Mouse (Mus musculus) liver, adult 2 months (tissue): ENCODE data around the gene Ralgps2. TPM values are rescaled to one million over a fixed set of nuclear protein-coding genes. Genes with fewer than 3 reads are reported as not detected.

Experiments used
- DNase-seq: peaks from one replicate; pipeline ENCODE4 v3.0.0-alpha.2; 2011; ENCODE audit warnings: low read depth, low spot score; ENCODE audit errors: extremely low read depth
- H3K27ac ChIP-seq: fragments of 200-500 bp; replicated peaks from 2 replicates; pipeline ENCODE4 v1.5.1; 2012; ENCODE audit warnings: low read depth, mild to moderate bottlenecking, control low read depth, inconsistent platforms, low read length; ENCODE audit not compliant: insufficient read depth
- H3K27me3 ChIP-seq: fragments of 200-500 bp; 2 replicates; pipeline ENCODE4 v1.6.1; 2012; ENCODE audit warnings: mild to moderate bottlenecking, moderate library complexity, low read length, inconsistent platforms; ENCODE audit not compliant: control insufficient read depth, insufficient read depth
- H3K36me3 ChIP-seq: fragments of 200-500 bp; 2 replicates; pipeline ENCODE4 v1.6.1; 2012; ENCODE audit warnings: low read length, inconsistent platforms; ENCODE audit not compliant: control insufficient read depth, insufficient read depth
- H3K4me1 ChIP-seq: fragments of 200-500 bp; 2 replicates; pipeline ENCODE4 v1.6.1; 2011; ENCODE audit warnings: low read length; ENCODE audit not compliant: control insufficient read depth, insufficient read depth
- H3K4me3 ChIP-seq: fragments of 200-500 bp; 2 replicates; pipeline ENCODE4 v1.5.1; 2011; ENCODE audit warnings: low read depth, mild to moderate bottlenecking, control low read depth, low read length, moderate library complexity; ENCODE audit not compliant: insufficient read depth
- H3K79me2 ChIP-seq: fragments of 200-500 bp; 2 replicates; pipeline ENCODE4 v1.6.1; 2012; ENCODE audit warnings: inconsistent platforms, mild to moderate bottlenecking, low read length, moderate library complexity; ENCODE audit not compliant: control insufficient read depth, insufficient read depth
- H3K9ac ChIP-seq: fragments of 200-500 bp; 2 replicates; pipeline ENCODE4 v1.6.1; 2012; ENCODE audit warnings: low read depth, mild to moderate bottlenecking, control low read depth, inconsistent platforms, low read length
- POLR2A ChIP-seq: fragments of 200-500 bp; IDR thresholded peaks from 2 replicates; pipeline ENCODE4 v1.6.1; 2011; ENCODE audit warnings: low read length, control low read depth; ENCODE audit not compliant: insufficient read depth; ENCODE audit errors: extremely low read depth
- WGBS: fragments of 180-500 bp; shearing (Covaris S2); methylation state at CpG from one replicate; pipeline ENCODE4 v1.1.7; 2018; 5-methylcytosine and 5-hydroxymethylcytosine counted together
- polyA plus RNA-seq: library from polyadenylated mRNA; depleted of rRNA; stranded (reverse); fragments of >200 nt; gene quantifications from 2 replicates; pipeline ENCODE4 v1.2.3, GENCODE M21; 2012; rRNA removed
- total RNA-seq: library from RNA; depleted of rRNA; stranded (reverse); fragments of >200 nt; gene quantifications from 2 replicates; pipeline ENCODE4 v1.2.3, GENCODE M21; 2014; rRNA removed

Gene Ralgps2
- total and polyA plus RNA-seq, 2 experiments, result 3.4 to 18.9 TPM

GRCm38 (mm10) chr1:156754608-156755413, 184.6 kb downstream of the Ralgps2 start:
- DNase-seq, result peak; percentile 61
- H3K36me3 ChIP-seq, result no peaks in the 10 kb centered on the region
- H3K27me3 ChIP-seq, result no peaks in the 10 kb centered on the region
- H3K79me2 ChIP-seq, result no peaks in the 10 kb centered on the region
- WGBS, result 67% methylated on average over 15 of the region's 15 CpGs
- TF ChIP-seq POLR2A, result no peak
- no peak overlapping the region for H3K27ac ChIP-seq
- H3K4me3 ChIP-seq, result no peak overlapping the region
- H3K4me1 ChIP-seq, result no peaks in the 10 kb centered on the region; the same call in 1 of the 2 replicates
- H3K9ac ChIP-seq, result no peak overlapping the region

Other genes starting within 250 kb of the Ralgps2 start
- gene Fam20b, start 220.5 kb downstream of the Ralgps2 start, total RNA-seq, result 11.2 and 11.4 TPM in 2 replicates
- 6.8 and 8.0 TPM in 2 replicates for gene Fam20b, start 220.5 kb downstream of the Ralgps2 start, polyA plus RNA-seq
- gene Angptl1, start 101.1 kb downstream of the Ralgps2 start, total RNA-seq, result 0.13 and 0.37 TPM in 2 replicates
- 0.16 and 0.21 TPM in 2 replicates for gene Angptl1, start 101.1 kb downstream of the Ralgps2 start, polyA plus RNA-seq
- 0.09 TPM in 1 of 2 replicates, not detected in the other for gene Tex35, start 169.1 kb upstream of the Ralgps2 start, total RNA-seq
- gene Tex35, start 169.1 kb upstream of the Ralgps2 start, polyA plus RNA-seq, result 0.11 and 0.12 TPM in 2 replicates